Mouse (Mus musculus) bone marrow, adult 2 months (tissue): ENCODE results near the gene Pcsk4. TPM values are rescaled to one million over a fixed set of nuclear protein-coding genes. Genes with fewer than 3 reads are reported as not detected.
A peak's percentile ranks its signal among the peaks of the same experiment; 100 is the strongest.

Source experiments
- H3K27ac ChIP-seq: fragments of 200-500 bp; 2 replicates; pipeline ENCODE4 v1.5.1; 2012; ENCODE audit warnings: low read depth, mild to moderate bottlenecking, control low read depth, inconsistent platforms, low read length; ENCODE audit not compliant: control insufficient read depth, poor library complexity, insufficient read depth
- H3K4me1 ChIP-seq: fragments of 200-500 bp; 2 replicates; pipeline ENCODE4 v1.6.1; 2011; ENCODE audit warnings: low read length; ENCODE audit not compliant: control insufficient read depth, insufficient read depth
- H3K4me3 ChIP-seq: fragments of 200-500 bp; replicated peaks from 2 replicates; pipeline ENCODE3; 2011; ENCODE audit warnings: mild to moderate bottlenecking, low read depth, low read length, control low read depth; ENCODE audit not compliant: control insufficient read depth
- CTCF ChIP-seq: fragments of 200-500 bp; IDR thresholded peaks from 2 replicates; pipeline ENCODE4 v1.5.1; 2011; ENCODE audit warnings: low read length, control low read depth; ENCODE audit not compliant: control insufficient read depth, insufficient read depth
- POLR2A ChIP-seq: fragments of 200-500 bp; IDR thresholded peaks from 2 replicates; pipeline ENCODE4 v1.6.1; 2011; ENCODE audit warnings: low read depth, mild to moderate bottlenecking, control low read depth, low read length, borderline replicate concordance; ENCODE audit not compliant: control insufficient read depth
- WGBS: fragments of 180-500 bp; shearing (Covaris S2); methylation state at CpG from one replicate; pipeline ENCODE4 v1.1.7; 2018; 5-methylcytosine and 5-hydroxymethylcytosine counted together
- polyA plus RNA-seq: library from polyadenylated mRNA; stranded (reverse); fragments of >200 nt; gene quantifications from 2 replicates; pipeline ENCODE4 v1.2.4, GENCODE M21; 2011; ENCODE audit warnings: low replicate concordance; ENCODE audit not compliant: missing spikeins, insufficient read depth, insufficient read length

Pcsk4 gene
- polyA plus RNA-seq, 1 experiment = not detected

GRCm38 (mm10) chr10:80295618-80296425 lies 33.5 kb downstream of the Pcsk4 start, which contains the start of gene Apc2:
Apc2 (plus strand) TSS chr10:80295977.
- 6% methylated on average over 26 of the region's 26 CpGs for WGBS
- H3K4me3 ChIP-seq = peak within 1 kb of the TSS; percentile 25
- H3K4me1 ChIP-seq = peaks cover 3% of the 10 kb centered on the region; the same call in 1 of the 2 replicates
- peak; percentile 77 for TF ChIP-seq CTCF
- TF ChIP-seq POLR2A = no peak
- no peak within 1 kb of the TSS for H3K27ac ChIP-seq

DNA sequence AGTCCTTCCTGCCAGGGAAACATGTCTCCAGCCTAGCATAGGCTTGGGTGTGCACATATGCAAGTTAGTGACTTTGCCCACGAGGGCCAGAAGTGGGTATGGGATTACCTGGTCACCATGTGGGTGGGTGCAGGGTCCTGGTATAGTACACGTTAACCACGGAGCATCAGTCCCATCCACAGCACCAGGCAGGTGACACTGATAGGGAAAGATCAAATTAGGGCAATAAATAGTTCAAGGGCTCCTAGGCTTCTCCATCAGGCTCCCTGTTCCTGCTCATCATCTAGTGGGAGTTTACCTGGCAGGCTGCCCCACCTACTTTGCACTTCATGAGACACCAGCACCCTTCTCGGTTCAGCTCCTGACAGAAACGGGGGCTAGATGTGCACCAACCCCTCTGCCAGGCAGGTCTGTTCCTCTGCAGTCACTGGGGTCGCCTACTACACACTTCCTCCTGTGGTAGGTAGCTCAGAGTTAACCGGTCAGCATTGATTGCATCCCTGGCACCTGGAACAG lies 34.5 kb downstream of the Pcsk4 start:
- TF ChIP-seq CTCF (no peak), POLR2A (no peak)
- H3K4me3 ChIP-seq = no peak overlapping the region
- peaks cover 3% of the 10 kb centered on the region; the same call in 1 of the 2 replicates for H3K4me1 ChIP-seq
- 59% methylated on average over 7 of the region's 7 CpGs for WGBS
- no peak overlapping the region for H3K27ac ChIP-seq

DNA sequence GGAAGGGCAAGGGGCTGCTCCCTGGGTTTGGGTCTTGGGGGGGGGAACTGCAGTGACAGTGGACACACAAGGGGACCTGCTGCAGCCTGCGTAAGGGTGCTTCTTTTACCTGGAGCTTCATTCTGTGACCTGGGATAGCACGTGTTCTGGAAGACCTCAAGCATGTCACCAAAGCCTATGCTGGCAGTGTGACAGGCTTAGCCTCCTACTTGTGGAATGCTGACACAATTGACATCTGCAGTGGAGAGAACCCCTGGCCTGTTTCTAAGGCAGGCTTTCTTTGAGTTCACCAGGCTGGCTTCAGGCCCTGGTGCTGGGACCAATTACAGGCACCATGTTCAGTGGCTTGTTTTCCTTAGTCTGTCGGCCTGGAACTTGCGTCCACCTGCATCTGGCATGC lies 35.0 kb downstream of the Pcsk4 start:
- TF ChIP-seq POLR2A (no peak), CTCF (no peak)
- Histone ChIP-seq H3K4me3 (no peak overlapping the region), H3K27ac (no peak overlapping the region), H3K4me1 (peaks cover 3% of the 10 kb centered on the region; the same call in 1 of the 2 replicates)
- WGBS = 86% methylated on average over 4 of the region's 4 CpGs

DNA sequence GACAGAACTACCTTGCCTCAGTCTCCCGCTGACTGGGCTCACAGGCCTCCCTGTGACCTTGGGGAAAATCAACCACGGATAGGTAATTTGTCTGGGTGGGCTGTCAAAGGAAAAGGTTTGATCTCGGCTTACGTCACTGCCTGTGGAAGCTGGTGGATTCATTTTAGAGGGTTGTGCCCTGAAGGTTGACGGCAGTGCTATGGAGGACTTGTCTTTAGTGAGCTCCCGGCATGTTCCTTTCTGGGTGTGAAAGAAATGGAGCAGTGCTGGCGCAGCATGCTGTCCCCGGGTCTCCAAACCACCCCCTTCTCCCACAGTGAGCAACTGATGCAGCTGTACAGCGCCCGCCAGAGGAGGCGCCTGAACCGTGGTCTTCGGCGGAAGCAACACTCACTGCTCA lies 36.0 kb downstream of the Pcsk4 start:
- WGBS = 15% methylated on average over 14 of the region's 14 CpGs

DNA sequence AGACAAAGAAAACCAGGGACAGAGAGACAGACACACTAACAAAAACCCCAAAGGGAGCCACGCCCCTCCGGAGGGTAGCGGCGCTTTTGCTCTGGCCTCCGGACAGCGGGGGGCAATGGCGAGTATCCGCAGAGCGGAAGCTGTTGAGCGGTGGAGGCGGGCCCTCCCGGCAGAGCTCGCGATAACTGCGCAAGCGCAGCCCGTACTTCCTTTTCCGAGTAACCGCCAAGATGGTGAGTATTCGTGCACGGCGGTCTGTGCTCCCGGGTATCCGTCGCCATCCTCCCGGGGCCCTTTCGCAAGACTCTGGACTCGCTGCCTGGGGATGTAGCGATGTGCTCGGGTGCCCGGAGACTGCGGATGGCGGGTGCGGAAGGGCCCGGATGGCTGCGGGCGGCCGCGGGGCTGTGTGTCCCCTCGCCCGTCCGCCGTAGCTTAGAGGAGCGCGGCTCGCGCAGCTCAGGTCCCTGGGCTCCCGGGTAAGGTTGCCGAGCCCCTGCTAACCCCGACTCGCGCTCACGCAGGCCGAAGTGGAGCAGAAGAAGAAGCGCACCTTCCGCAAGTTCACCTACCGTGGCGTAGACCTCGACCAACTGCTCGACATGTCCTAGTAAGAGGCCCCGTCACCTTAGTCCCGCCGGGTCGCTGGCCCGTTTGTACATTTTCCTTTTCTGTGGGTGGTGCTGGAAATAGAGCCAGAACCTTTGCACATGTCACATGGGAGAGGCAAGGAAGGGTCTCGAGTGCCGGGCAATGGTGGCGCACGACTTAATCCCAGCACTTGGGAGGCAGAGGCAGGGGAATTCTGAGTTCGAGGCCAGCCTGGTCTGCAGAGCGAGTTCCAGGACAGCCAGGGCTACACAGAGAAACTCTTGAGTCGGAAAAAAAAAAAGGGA lies 36.8 kb downstream of the Pcsk4 start, which contains the start of gene Rps15:
Gene Rps15, plus strand, starts transcription at position 203 of the 896 bp plus-strand sequence.
- TF ChIP-seq CTCF = peak; percentile 48; the same call in 1 of the 2 replicates
- TF ChIP-seq POLR2A = peak; percentile 96
- peak within 1 kb of the TSS; percentile 83 for H3K4me3 ChIP-seq
- WGBS = under 1% methylated on average over 72 of the region's 72 CpGs
- peaks cover 3% of the 10 kb centered on the region; the same call in 1 of the 2 replicates for H3K4me1 ChIP-seq
- H3K27ac ChIP-seq = peak within 1 kb of the TSS; percentile 81

More for the DNA sequence above, 36.0 kb downstream of the Pcsk4 start:
- peak overlapping the region; percentile 83 for H3K4me3 ChIP-seq
- H3K4me1 ChIP-seq = peaks cover 3% of the 10 kb centered on the region; the same call in 1 of the 2 replicates
- TF ChIP-seq CTCF = no peak
- peak overlapping the region; percentile 81; the same call in 1 of the 2 replicates for H3K27ac ChIP-seq

- TF ChIP-seq POLR2A (no peak), CTCF (no peak)
- Histone ChIP-seq H3K4me1 (peaks cover 2% of the 10 kb centered on the region; the same call in 1 of the 2 replicates), H3K27ac (no peak overlapping the region), H3K4me3 (no peak overlapping the region)
- 69% methylated on average over 8 of the region's 8 CpGs for WGBS
Observed at GRCm38 (mm10) chr10:80288657-80289056, 40.6 kb downstream of the Pcsk4 start.

GRCm38 (mm10) chr10:80288097-80288496 lies 41.2 kb downstream of the Pcsk4 start:
- no peak overlapping the region for H3K27ac ChIP-seq
- no peaks in the 10 kb centered on the region for H3K4me1 ChIP-seq
- no peak overlapping the region for H3K4me3 ChIP-seq
- WGBS = 92% methylated on average over 12 of the region's 12 CpGs
- TF ChIP-seq POLR2A (no peak), CTCF (no peak)
